Mouse (Mus musculus) hindbrain, embryonic 11.5 days (tissue): ENCODE measurements around the gene Gm21693. TPM values are rescaled to one million over a fixed set of nuclear protein-coding genes. Genes with fewer than 3 reads are reported as not detected.
"Not testable (repeated sequence)": the region's sequence is repeated elsewhere in the genome, so short reads cannot be mapped to it uniquely, and the experiment has no call there.

Experiments used
- ATAC-seq: fragments of 200-750 bp; cut with Nextera tagmentation; 2 replicates; pipeline ENCODE4 v1.8.0; 2017; ENCODE audit warnings: mild to moderate bottlenecking, moderate TSS enrichment, moderate library complexity; ENCODE audit not compliant: low FRiP score
- DNase-seq: peaks from one replicate; pipeline ENCODE4 v3.0.0-alpha.2; 2015; ENCODE audit warnings: low spot score
- H3K27ac ChIP-seq: fragments of 300-500 bp; sonication (generic); 2 replicates; pipeline ENCODE4 v1.5.1; 2014; ENCODE audit warnings: mild to moderate bottlenecking, low read depth, low read length
- H3K27me3 ChIP-seq: fragments of 300-500 bp; sonication (generic); 2 replicates; pipeline ENCODE4 v1.6.1; 2014; ENCODE audit warnings: mild to moderate bottlenecking, low read length, moderate library complexity, mixed read lengths; ENCODE audit not compliant: control insufficient read depth, insufficient read depth
- H3K36me3 ChIP-seq: fragments of 300-500 bp; sonication (generic); 2 replicates; pipeline ENCODE4 v1.6.1; 2014; ENCODE audit warnings: mild to moderate bottlenecking, low read length, moderate library complexity, mixed read lengths; ENCODE audit not compliant: control insufficient read depth, insufficient read depth
- H3K4me1 ChIP-seq: fragments of 300-500 bp; sonication (generic); replicated peaks from 2 replicates; pipeline ENCODE4 v1.6.1; 2014; ENCODE audit warnings: low read length, mixed read lengths; ENCODE audit not compliant: control insufficient read depth, insufficient read depth
- H3K4me2 ChIP-seq: fragments of 300-500 bp; sonication (generic); replicated peaks from 2 replicates; pipeline ENCODE4 v1.6.1; 2014; ENCODE audit warnings: mild to moderate bottlenecking, low read depth, low read length
- H3K4me3 ChIP-seq: fragments of 300-500 bp; sonication (generic); 2 replicates; pipeline ENCODE4 v1.5.1; 2014; ENCODE audit warnings: low read depth, low read length
- H3K9ac ChIP-seq: fragments of 300-500 bp; sonication (generic); 2 replicates; pipeline ENCODE4 v1.6.1; 2014; ENCODE audit warnings: low read depth, low read length
- H3K9me3 ChIP-seq: fragments of 300-500 bp; sonication (generic); 2 replicates; pipeline ENCODE4 v1.6.1; 2016; ENCODE audit warnings: low read length; ENCODE audit not compliant: control insufficient read depth
- WGBS: fragments of 180-500 bp; shearing (Covaris S2); extraction: QIAGEN DNeasy Blood & Tissue Kit; methylation state at CpG from one replicate; pipeline ENCODE4 v1.1.7; 2014; 5-methylcytosine and 5-hydroxymethylcytosine counted together
- polyA plus RNA-seq: library from polyadenylated mRNA; unstranded; fragments of >200 nt; fragmentation: Nextera tagmentation; extraction: Ambion mirVana; gene quantifications from 2 replicates; pipeline ENCODE4 v1.2.1, GENCODE M21; 2014

The Gm21693 gene
- polyA plus RNA-seq = not detected in 2 replicates

DNA sequence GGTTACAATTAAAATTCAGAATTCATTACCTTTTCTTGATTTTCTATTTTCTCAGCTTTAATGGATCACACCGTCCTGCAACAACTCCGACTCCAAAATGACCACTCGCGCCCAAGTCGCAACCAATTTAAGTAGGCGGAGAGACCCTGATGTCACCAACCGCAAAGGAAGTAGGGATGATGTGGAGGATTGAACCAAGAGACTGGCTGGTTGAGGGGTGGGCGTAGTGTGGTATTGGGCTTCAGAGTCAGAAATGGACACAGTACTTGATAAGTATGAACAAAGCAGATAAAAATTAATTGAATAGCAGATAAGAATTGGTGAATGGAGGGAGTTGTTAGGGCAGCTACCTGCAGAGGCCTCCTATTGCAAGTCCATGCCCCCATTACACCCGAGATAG, at the start of gene Gm21693:
Gm21693 (minus strand) TSS at position 101 of the 400 bp plus-strand sequence.
- not testable (repeated sequence) for H3K27me3 ChIP-seq, H3K4me2 ChIP-seq, DNase-seq, H3K4me1 ChIP-seq, H3K4me3 ChIP-seq, ATAC-seq, H3K27ac ChIP-seq, H3K9me3 ChIP-seq, H3K36me3 ChIP-seq, H3K9ac ChIP-seq
- WGBS = no CpG with 5 or more reads among the region's 9 CpGs

DNA sequence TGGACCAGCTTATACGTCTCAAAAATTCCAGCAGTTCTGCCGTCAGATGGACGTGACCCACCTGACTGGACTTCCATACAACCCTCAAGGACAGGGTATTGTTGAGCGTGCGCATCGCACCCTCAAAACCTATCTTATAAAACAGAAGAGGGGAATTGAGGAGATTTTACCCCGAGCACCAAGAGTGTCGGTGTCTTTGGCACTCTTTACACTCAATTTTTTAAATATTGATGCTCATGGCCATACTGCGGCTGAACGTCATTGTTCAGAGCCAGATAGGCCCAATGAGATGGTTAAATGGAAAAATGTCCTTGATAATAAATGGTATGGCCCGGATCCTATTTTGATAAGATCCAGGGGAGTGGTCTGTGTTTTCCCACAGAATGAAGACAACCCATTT, 4.5 kb downstream of the Gm21693 start:
- H3K36me3 ChIP-seq, H3K4me3 ChIP-seq, ATAC-seq, H3K4me2 ChIP-seq, H3K9me3 ChIP-seq, H3K27me3 ChIP-seq, H3K27ac ChIP-seq, DNase-seq, H3K9ac ChIP-seq, H3K4me1 ChIP-seq: not testable (repeated sequence)
- WGBS = no CpG with 5 or more reads among the region's 11 CpGs

DNA sequence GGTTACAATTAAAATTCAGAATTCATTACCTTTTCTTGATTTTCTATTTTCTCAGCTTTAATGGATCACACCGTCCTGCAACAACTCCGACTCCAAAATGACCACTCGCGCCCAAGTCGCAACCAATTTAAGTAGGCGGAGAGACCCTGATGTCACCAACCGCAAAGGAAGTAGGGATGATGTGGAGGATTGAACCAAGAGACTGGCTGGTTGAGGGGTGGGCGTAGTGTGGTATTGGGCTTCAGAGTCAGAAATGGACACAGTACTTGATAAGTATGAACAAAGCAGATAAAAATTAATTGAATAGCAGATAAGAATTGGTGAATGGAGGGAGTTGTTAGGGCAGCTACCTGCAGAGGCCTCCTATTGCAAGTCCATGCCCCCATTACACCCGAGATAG, 38.8 kb downstream of the Gm21693 start, which contains the start of gene Gm21677:
Gm21677 (minus strand) TSS at position 101 of the 400 bp plus-strand sequence.
- no CpG with 5 or more reads among the region's 9 CpGs for WGBS
- not testable (repeated sequence) for H3K27ac ChIP-seq, ATAC-seq

More for the DNA sequence above, 38.8 kb downstream of the Gm21693 start, which contains the start of gene Gm21677:
- H3K9me3 ChIP-seq, H3K36me3 ChIP-seq, H3K4me2 ChIP-seq, DNase-seq, H3K4me3 ChIP-seq, H3K4me1 ChIP-seq, H3K27me3 ChIP-seq, H3K9ac ChIP-seq: not testable (repeated sequence)

Other genes starting within 250 kb of the Gm21693 start
- gene Gm21677, start 38.9 kb downstream of the Gm21693 start, polyA plus RNA-seq = not detected in 2 replicates
- gene Gm21704, start 64.8 kb upstream of the Gm21693 start, polyA plus RNA-seq = not detected in 2 replicates
- gene Gm21708, start 64.8 kb upstream of the Gm21693 start, polyA plus RNA-seq = not detected in 2 replicates